Mouse (Mus musculus): ENCODE measurements around the gene Lap3.
A peak's percentile ranks its signal among the peaks of the same experiment; 100 is the strongest.

Gene Lap3

DNA sequence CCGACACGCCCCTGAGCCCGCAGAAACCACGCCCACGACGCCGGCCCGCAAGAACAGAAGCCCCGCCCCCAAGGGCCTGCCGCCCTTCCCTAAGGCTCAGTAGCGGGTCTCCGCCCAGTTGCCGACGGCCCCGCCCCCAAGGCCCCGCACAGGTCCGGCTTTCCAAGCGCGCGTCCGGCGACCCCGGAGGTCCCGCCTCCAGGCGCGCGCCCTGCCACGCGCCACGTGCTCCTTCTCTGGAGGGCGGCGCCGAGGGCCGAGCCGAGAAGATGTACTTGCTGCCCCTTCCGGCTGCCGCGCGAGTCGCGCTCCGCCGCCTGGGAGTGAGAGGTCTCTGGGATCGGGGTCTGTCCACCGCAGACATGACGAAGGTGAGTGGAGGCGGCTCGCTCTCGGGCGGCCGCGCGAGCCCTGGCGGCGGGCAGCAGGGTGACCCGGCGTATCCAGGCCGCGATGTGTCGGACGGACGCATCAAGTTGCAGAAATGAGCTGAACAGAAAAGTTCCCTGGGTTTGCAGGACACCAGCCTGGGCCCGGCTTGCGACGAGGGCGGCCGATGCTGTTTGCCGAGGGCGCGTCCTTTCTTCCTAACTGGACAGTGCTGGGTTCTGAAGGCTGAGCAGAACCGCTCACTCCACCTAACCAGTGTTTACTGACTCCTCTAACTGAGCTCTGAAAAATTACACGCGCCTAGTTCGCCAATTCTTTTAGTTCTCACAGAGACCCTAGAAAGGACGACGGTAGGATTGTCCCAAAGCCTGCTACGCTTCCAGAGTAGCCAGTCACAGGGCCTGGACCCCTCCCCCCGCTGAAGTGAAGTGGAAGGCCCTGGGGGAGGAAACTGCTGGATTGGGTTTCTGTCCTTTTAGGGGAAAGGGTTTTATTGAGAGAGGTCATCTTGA is at the start of gene Lap3:
TSS of gene Lap3 (plus strand) at position 184 of the 902 bp plus-strand sequence.
- H3K4me3 ChIP-seq (replicated peaks; ENCODE audit: low read length), result peak within 1 kb of the TSS; percentile 98
- H3K4me1 ChIP-seq (replicated peaks; ENCODE audit: low read depth, low read length), result peaks cover 59% of the 10 kb centered on the region
- no peaks in the 10 kb centered on the region for H3K9me3 ChIP-seq (ENCODE audit: low read length)
- TF ChIP-seq CTCF (conservative IDR thresholded peaks at IDR 0.05; ENCODE audit: low read length) (no peak), NANOG (IDR thresholded peaks at IDR 0.05; ENCODE audit: borderline replicate concordance, low read length) (no peak)
- H3K36me3 ChIP-seq (ENCODE audit: insufficient read depth, low read length), result peaks cover 40% of the 10 kb centered on the region
- peaks cover 4% of the 10 kb centered on the region; the same call in 1 of the 2 replicates for H3K27me3 ChIP-seq (ENCODE audit: insufficient read depth, low read length)

GRCm38 (mm10) chr5:45444130-45444832 is 48.9 kb upstream of the Lap3 start:
- no peaks in the 10 kb centered on the region for H3K9me3 ChIP-seq (ENCODE audit: low read length)
- TF ChIP-seq NANOG (IDR thresholded peaks at IDR 0.05; ENCODE audit: borderline replicate concordance, low read length) (no peak), POU5F1 (IDR thresholded peaks at IDR 0.05; ENCODE audit: borderline replicate concordance, low read length) (no peak), CTCF (conservative IDR thresholded peaks at IDR 0.05; ENCODE audit: low read length) (no peak)
- no peak overlapping the region for H3K4me3 ChIP-seq (replicated peaks; ENCODE audit: low read length)
- no peaks in the 10 kb centered on the region for H3K27me3 ChIP-seq (ENCODE audit: insufficient read depth, low read length)
- peaks cover 26% of the 10 kb centered on the region for H3K4me1 ChIP-seq (replicated peaks; ENCODE audit: low read depth, low read length)
- peaks cover 78% of the 10 kb centered on the region for H3K36me3 ChIP-seq (ENCODE audit: insufficient read depth, low read length)

DNA sequence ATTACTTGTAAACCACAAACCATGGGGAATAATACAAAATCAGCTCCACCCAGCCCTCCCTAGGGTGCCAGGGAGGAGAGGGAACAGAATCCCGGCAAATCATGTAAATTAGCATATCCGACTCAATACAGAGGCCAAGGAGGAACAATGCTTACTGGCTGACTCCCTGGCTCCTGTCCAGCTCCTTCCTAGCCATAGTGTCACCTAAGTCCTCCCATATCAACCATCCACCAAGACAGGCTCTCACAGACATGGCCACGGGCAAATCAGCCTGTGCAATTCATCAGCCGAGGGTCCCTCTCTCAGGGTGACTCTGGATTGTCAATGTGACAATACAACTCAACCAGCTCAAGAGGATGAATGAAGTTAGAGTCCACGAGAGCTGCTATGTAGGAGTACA is 44.5 kb upstream of the Lap3 start:
- peaks cover 3% of the 10 kb centered on the region; the same call in 1 of the 2 replicates for H3K27me3 ChIP-seq (ENCODE audit: insufficient read depth, low read length)
- TF ChIP-seq POU5F1 (IDR thresholded peaks at IDR 0.05; ENCODE audit: borderline replicate concordance, low read length) (no peak), NANOG (IDR thresholded peaks at IDR 0.05; ENCODE audit: borderline replicate concordance, low read length) (no peak), CTCF (conservative IDR thresholded peaks at IDR 0.05; ENCODE audit: low read length) (no peak)
- H3K4me1 ChIP-seq (replicated peaks; ENCODE audit: low read depth, low read length), result peaks cover 28% of the 10 kb centered on the region
- no peaks in the 10 kb centered on the region for H3K9me3 ChIP-seq (ENCODE audit: low read length)
- peaks cover 37% of the 10 kb centered on the region for H3K36me3 ChIP-seq (ENCODE audit: insufficient read depth, low read length)
- peak overlapping the region; percentile 89 for H3K4me3 ChIP-seq (replicated peaks; ENCODE audit: low read length)

- no peaks in the 10 kb centered on the region for H3K9me3 ChIP-seq (ENCODE audit: low read length)
- H3K4me1 ChIP-seq (replicated peaks; ENCODE audit: low read depth, low read length), result peaks cover 28% of the 10 kb centered on the region
- no peak for TF ChIP-seq POU5F1 (IDR thresholded peaks at IDR 0.05; ENCODE audit: borderline replicate concordance, low read length)
- no peak for TF ChIP-seq CTCF (conservative IDR thresholded peaks at IDR 0.05; ENCODE audit: low read length)
- TF ChIP-seq NANOG (IDR thresholded peaks at IDR 0.05; ENCODE audit: borderline replicate concordance, low read length), result no peak
- H3K27me3 ChIP-seq (ENCODE audit: insufficient read depth, low read length), result peaks cover 3% of the 10 kb centered on the region; the same call in 1 of the 2 replicates
- H3K36me3 ChIP-seq (ENCODE audit: insufficient read depth, low read length), result peaks cover 32% of the 10 kb centered on the region
- peak overlapping the region; percentile 89 for H3K4me3 ChIP-seq (replicated peaks; ENCODE audit: low read length)
Measured at GRCm38 (mm10) chr5:45449206-45449605, 44.0 kb upstream of the Lap3 start.

DNA sequence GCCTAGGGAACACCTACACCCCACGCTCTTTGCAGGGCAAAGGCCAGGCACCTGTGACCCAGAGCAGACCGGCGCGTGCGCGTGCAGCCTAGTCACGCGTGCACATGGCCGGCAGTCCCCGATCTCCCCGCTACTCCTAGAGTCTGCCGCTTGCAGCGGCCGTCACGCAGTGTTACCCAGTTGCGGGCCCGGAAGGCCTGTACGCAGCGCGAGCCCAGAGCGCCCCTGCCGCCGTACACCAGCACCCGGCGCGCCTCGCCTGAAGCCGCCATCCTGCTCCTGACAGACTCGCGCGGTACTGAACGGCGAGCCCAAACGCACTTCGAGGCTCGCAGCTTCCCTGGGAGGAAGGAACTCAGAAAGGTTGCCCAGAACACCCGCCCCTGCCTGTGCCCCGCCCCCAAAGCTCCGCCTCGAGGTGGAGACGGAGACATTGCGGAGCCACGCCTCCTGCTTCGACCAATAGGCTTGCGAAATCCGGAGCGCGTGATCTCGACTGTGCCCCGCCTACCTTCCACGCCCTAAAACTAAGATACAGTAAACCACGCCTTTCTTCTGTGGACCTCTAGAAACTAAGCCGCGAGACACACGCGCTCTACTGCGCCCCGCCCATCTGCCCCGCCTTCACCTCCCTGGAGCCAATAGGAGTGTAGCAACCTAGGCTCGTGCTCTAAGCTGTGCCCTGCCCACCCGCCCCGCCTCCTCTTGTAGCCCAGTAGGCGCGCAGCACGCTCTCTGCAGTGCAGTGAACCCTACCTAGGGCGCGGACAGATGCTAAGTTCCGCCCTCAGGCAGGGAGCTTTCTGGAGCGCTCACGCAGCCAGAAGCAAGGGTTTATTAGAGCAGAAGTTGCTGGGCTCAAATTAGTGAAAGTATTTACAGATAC is 43.1 kb upstream of the Lap3 start, which contains the start of gene Qdpr:
TSS of gene Qdpr (minus strand) at position 406 of the 886 bp plus-strand sequence.
- Histone ChIP-seq H3K4me1 (replicated peaks; ENCODE audit: low read depth, low read length) (peaks cover 28% of the 10 kb centered on the region), H3K4me3 (replicated peaks; ENCODE audit: low read length) (peak within 1 kb of the TSS; percentile 89), H3K27me3 (ENCODE audit: insufficient read depth, low read length) (peaks cover 7% of the 10 kb centered on the region; the same call in 1 of the 2 replicates), H3K9me3 (ENCODE audit: low read length) (no peaks in the 10 kb centered on the region), H3K36me3 (ENCODE audit: insufficient read depth, low read length) (peaks cover 23% of the 10 kb centered on the region)
- TF ChIP-seq CTCF (conservative IDR thresholded peaks at IDR 0.05; ENCODE audit: low read length) (no peak), NANOG (IDR thresholded peaks at IDR 0.05; ENCODE audit: borderline replicate concordance, low read length) (no peak), POU5F1 (IDR thresholded peaks at IDR 0.05; ENCODE audit: borderline replicate concordance, low read length) (no peak)

DNA sequence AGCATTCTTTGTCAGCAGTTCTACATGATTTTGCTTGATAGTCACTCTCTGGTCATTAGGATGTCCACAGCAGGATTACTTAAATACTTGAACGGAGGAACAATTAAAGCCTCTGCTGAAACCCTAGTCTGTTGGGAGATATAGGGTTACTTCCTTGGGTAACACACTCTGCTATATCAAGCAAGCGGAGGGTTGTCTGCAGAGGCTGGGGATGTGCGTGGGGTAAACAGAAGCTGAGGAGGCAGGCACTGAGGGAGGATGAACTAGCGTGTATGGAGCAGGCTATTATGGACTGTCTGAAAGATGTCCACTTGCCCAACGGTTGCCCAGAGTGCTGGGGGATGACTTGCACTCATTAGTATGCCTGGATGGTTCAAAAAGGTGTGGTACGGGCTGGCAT is 39.7 kb upstream of the Lap3 start, which contains the start of gene Clrn2:
TSS of gene Clrn2 (plus strand) at position 301 of the 400 bp plus-strand sequence.
- Histone ChIP-seq H3K36me3 (ENCODE audit: insufficient read depth, low read length) (no peaks in the 10 kb centered on the region), H3K4me1 (replicated peaks; ENCODE audit: low read depth, low read length) (peaks cover 16% of the 10 kb centered on the region), H3K9me3 (ENCODE audit: low read length) (no peaks in the 10 kb centered on the region), H3K27me3 (ENCODE audit: insufficient read depth, low read length) (peaks cover 16% of the 10 kb centered on the region), H3K4me3 (replicated peaks; ENCODE audit: low read length) (no peak within 1 kb of the TSS)
- TF ChIP-seq CTCF (conservative IDR thresholded peaks at IDR 0.05; ENCODE audit: low read length) (no peak), NANOG (IDR thresholded peaks at IDR 0.05; ENCODE audit: borderline replicate concordance, low read length) (no peak), POU5F1 (IDR thresholded peaks at IDR 0.05; ENCODE audit: borderline replicate concordance, low read length) (no peak)

GRCm38 (mm10) chr5:45454456-45454855 is 38.7 kb upstream of the Lap3 start:
- TF ChIP-seq CTCF (conservative IDR thresholded peaks at IDR 0.05; ENCODE audit: low read length) (no peak), POU5F1 (IDR thresholded peaks at IDR 0.05; ENCODE audit: borderline replicate concordance, low read length) (no peak), NANOG (IDR thresholded peaks at IDR 0.05; ENCODE audit: borderline replicate concordance, low read length) (no peak)
- Histone ChIP-seq H3K4me3 (replicated peaks; ENCODE audit: low read length) (no peak overlapping the region), H3K36me3 (ENCODE audit: insufficient read depth, low read length) (no peaks in the 10 kb centered on the region), H3K9me3 (ENCODE audit: low read length) (no peaks in the 10 kb centered on the region), H3K27me3 (ENCODE audit: insufficient read depth, low read length) (peaks cover 16% of the 10 kb centered on the region), H3K4me1 (replicated peaks; ENCODE audit: low read depth, low read length) (peaks cover 7% of the 10 kb centered on the region)

Data from E14TG2a.4 (cell line).